Mouse (Mus musculus) midbrain, postnatal 0 days (tissue): Measurements from ENCODE around the gene Ntn3. TPM values are rescaled to one million over a fixed set of nuclear protein-coding genes. Genes with fewer than 3 reads are reported as not detected.

ENCODE experiments used
- ATAC-seq: fragments of 200-750 bp; cut with Nextera tagmentation; 2 replicates; pipeline ENCODE4 v1.8.0; 2017; ENCODE audit warnings: moderate number of reproducible peaks, mild to moderate bottlenecking, moderate TSS enrichment, moderate library complexity; ENCODE audit not compliant: low FRiP score
- DNase-seq: peaks from one replicate; pipeline ENCODE4 v3.0.0-alpha.2; 2015; ENCODE audit warnings: low spot score
- H3K27ac ChIP-seq: fragments of 300-500 bp; sonication (generic); 2 replicates; pipeline ENCODE4 v1.5.1; 2014; ENCODE audit warnings: low read depth, mild to moderate bottlenecking, low read length, mixed read lengths
- H3K27me3 ChIP-seq: fragments of 300-500 bp; sonication (generic); 2 replicates; pipeline ENCODE4 v1.6.1; 2014; ENCODE audit warnings: low read length, control low read depth, mixed read lengths; ENCODE audit not compliant: insufficient read depth
- H3K36me3 ChIP-seq: fragments of 300-500 bp; sonication (generic); 2 replicates; pipeline ENCODE4 v1.6.1; 2014; ENCODE audit warnings: low read length, control low read depth, mixed read lengths; ENCODE audit not compliant: insufficient read depth
- H3K4me1 ChIP-seq: fragments of 300-500 bp; sonication (generic); 2 replicates; pipeline ENCODE4 v1.6.1; 2014; ENCODE audit warnings: mild to moderate bottlenecking, control low read depth, antibody characterized with exemption, low read length, mixed read lengths; ENCODE audit not compliant: insufficient read depth
- H3K4me2 ChIP-seq: fragments of 300-500 bp; sonication (generic); 2 replicates; pipeline ENCODE4 v1.6.1; 2014; ENCODE audit warnings: low read depth, mild to moderate bottlenecking, low read length, mixed read lengths; ENCODE audit not compliant: poor library complexity, severe bottlenecking
- H3K4me3 ChIP-seq: fragments of 300-500 bp; sonication (generic); 2 replicates; pipeline ENCODE4 v1.5.1; 2014; ENCODE audit warnings: low read depth, mild to moderate bottlenecking, low read length, moderate library complexity
- H3K9ac ChIP-seq: fragments of 300-500 bp; sonication (generic); replicated peaks from 2 replicates; pipeline ENCODE4 v1.6.1; 2014; ENCODE audit warnings: mild to moderate bottlenecking, low read length, moderate library complexity, mixed read lengths; ENCODE audit not compliant: poor library complexity, severe bottlenecking
- H3K9me3 ChIP-seq: fragments of 300-500 bp; sonication (generic); 2 replicates; pipeline ENCODE4 v1.6.1; 2016; ENCODE audit warnings: low read length, control low read depth
- CTCF ChIP-seq: IDR thresholded peaks from 2 replicates; pipeline ENCODE4 v1.5.1; 2016; ENCODE audit warnings: antibody characterized with exemption, mild to moderate bottlenecking
- WGBS: fragments of 180-500 bp; shearing (Covaris S2); extraction: QIAGEN DNeasy Blood & Tissue Kit; methylation state at CpG from one replicate; pipeline ENCODE4 v1.1.7; 2014; 5-methylcytosine and 5-hydroxymethylcytosine counted together
- microRNA-seq: library from miRNA; unstranded; fragments of <30 nt; microRNA quantifications from one replicate; pipeline ENCODE4, GENCODE M21; 2016; ENCODE audit warnings: borderline number of aligned reads
- polyA plus RNA-seq: library from polyadenylated mRNA; unstranded; fragments of >200 nt; fragmentation: Nextera tagmentation; extraction: Ambion mirVana; gene quantifications from 2 replicates; pipeline ENCODE4 v1.2.1, GENCODE M21; 2015
- total RNA-seq: library from RNA; depleted of rRNA; stranded (reverse); fragments of >200 nt; gene quantifications from 2 replicates; pipeline ENCODE4 v1.2.3, GENCODE M21; 2014; rRNA removed

The Ntn3 gene
- total and polyA plus RNA-seq, 2 experiments from 2014 or later = 4.0 to 23.6 TPM

DNA sequence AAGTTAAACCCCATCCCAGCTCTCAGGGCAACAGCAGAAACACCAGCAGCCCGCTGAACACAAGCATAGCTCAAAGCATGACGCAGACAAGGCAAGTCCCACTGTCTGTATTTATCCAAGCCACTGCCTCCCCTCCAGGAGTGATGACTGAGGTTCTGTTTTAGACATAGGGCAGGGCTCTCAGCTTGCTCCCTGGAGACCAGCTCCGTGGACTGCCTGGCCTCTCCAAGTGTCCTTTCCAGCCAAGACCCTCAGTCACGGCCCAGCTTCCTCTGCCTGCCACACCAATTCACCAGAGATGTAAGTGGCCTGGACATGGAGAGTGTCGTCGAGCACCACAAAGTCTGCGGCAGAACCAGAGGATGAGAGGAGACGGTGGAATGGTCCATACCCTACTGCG, 53.6 kb downstream of the Ntn3 start:
- TF ChIP-seq CTCF = no peak
- 92% methylated on average over 9 of the region's 9 CpGs for WGBS
- H3K9ac ChIP-seq = no peak overlapping the region

DNA sequence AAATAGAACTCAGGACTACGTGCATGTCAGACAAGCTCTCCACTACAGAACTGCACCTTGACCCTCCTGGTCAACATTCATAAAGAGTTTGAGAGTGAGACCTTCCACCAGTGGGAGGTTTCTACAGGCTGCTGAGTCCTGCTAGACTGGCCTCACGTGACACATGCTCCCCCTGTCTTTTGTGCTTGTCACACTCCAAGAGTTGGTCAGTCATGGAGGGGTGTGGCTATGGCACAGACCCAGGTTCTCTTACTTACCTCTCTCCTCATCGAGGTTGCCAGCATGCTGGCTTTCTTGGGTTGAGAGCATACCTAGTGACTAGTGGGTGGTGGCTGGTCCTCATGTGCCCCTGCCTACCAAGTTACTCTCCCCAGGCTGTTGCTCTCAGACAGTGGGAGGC, 54.9 kb downstream of the Ntn3 start:
- Histone ChIP-seq H3K4me2 (no peak overlapping the region), H3K9ac (no peak overlapping the region), H3K4me1 (peaks cover 5% of the 10 kb centered on the region; the same call in 1 of the 2 replicates), H3K27ac (no peak overlapping the region), H3K4me3 (no peak overlapping the region), H3K9me3 (no peaks in the 10 kb centered on the region), H3K36me3 (peaks cover 16% of the 10 kb centered on the region), H3K27me3 (no peaks in the 10 kb centered on the region)
- 71% methylated on average over 3 of the region's 3 CpGs for whole genome bisulfite sequencing
- TF ChIP-seq CTCF = no peak
- no peak for DNase-seq
- no peak for ATAC-seq

More for the DNA sequence above, 53.6 kb downstream of the Ntn3 start:
- H3K27me3 ChIP-seq = no peaks in the 10 kb centered on the region
- no peak overlapping the region for H3K27ac ChIP-seq
- H3K4me1 ChIP-seq = peaks cover 5% of the 10 kb centered on the region; the same call in 1 of the 2 replicates
- no peaks in the 10 kb centered on the region for H3K9me3 ChIP-seq
- peaks cover 16% of the 10 kb centered on the region for H3K36me3 ChIP-seq
- no peak overlapping the region for H3K4me3 ChIP-seq
- no peak for DNase-seq
- no peak overlapping the region for H3K4me2 ChIP-seq
- ATAC-seq = no peak

Small RNAs within 50 kb of the gene (microRNA-seq; reads per million reads assigned to microRNA genes)
- gene Mir5134 = 1.0 reads per million
- not detected for gene Mir6965

Other genes starting within 250 kb of the Ntn3 start
- gene Prss30, start 229.0 kb downstream of the Ntn3 start, total RNA-seq = 1.8 TPM in 1 of 2 replicates, not detected in the other
- gene Prss30, start 229.0 kb downstream of the Ntn3 start, polyA plus RNA-seq = 0.15 and 0.17 TPM in 2 replicates
- gene Prss22, start 211.4 kb downstream of the Ntn3 start, total RNA-seq = not detected in 2 replicates
- 0.17 TPM in 1 of 2 replicates, not detected in the other for gene Prss22, start 211.4 kb downstream of the Ntn3 start, polyA plus RNA-seq
- not detected in 2 replicates for gene Prss27, start 171.4 kb downstream of the Ntn3 start, total RNA-seq
- not detected in 2 replicates for gene Prss27, start 171.4 kb downstream of the Ntn3 start, polyA plus RNA-seq
- gene Kctd5, start 136.0 kb downstream of the Ntn3 start, total RNA-seq = 92.0 and 99.8 TPM in 2 replicates
- 80.2 and 81.3 TPM in 2 replicates for gene Kctd5, start 136.0 kb downstream of the Ntn3 start, polyA plus RNA-seq
- gene Pdpk1, start 58.6 kb downstream of the Ntn3 start, total RNA-seq = 57.9 and 68.1 TPM in 2 replicates
- 53.2 and 61.5 TPM in 2 replicates for gene Pdpk1, start 58.6 kb downstream of the Ntn3 start, polyA plus RNA-seq
- gene Amdhd2, start 45.8 kb downstream of the Ntn3 start, total RNA-seq = 40.2 and 58.6 TPM in 2 replicates
- gene Amdhd2, start 45.8 kb downstream of the Ntn3 start, polyA plus RNA-seq = 34.0 and 41.4 TPM in 2 replicates
- 730 and 771 TPM in 2 replicates for gene Atp6v0c, start 39.8 kb downstream of the Ntn3 start, total RNA-seq
- 2,426 and 2,595 TPM in 2 replicates for gene Atp6v0c, start 39.8 kb downstream of the Ntn3 start, polyA plus RNA-seq
- gene Tbc1d24, start 4.0 kb downstream of the Ntn3 start, total RNA-seq = 146 and 168 TPM in 2 replicates
- gene Tbc1d24, start 4.0 kb downstream of the Ntn3 start, polyA plus RNA-seq = 27.4 and 27.6 TPM in 2 replicates
- gene Tedc2, start 11.3 kb upstream of the Ntn3 start, total RNA-seq = 17.4 and 17.9 TPM in 2 replicates
- 9.0 and 11.1 TPM in 2 replicates for gene Tedc2, start 11.3 kb upstream of the Ntn3 start, polyA plus RNA-seq
- 6.2 and 6.7 TPM in 2 replicates for gene Ccnf, start 42.0 kb upstream of the Ntn3 start, total RNA-seq
- 5.0 and 5.3 TPM in 2 replicates for gene Ccnf, start 42.0 kb upstream of the Ntn3 start, polyA plus RNA-seq
- gene Abca17, start 141.5 kb upstream of the Ntn3 start, total RNA-seq = 0.99 and 1.8 TPM in 2 replicates
- gene Abca17, start 141.5 kb upstream of the Ntn3 start, polyA plus RNA-seq = 1.0 and 1.1 TPM in 2 replicates
- 91.3 and 95.9 TPM in 2 replicates for gene Abca3, start 142.4 kb upstream of the Ntn3 start, total RNA-seq
- 28.8 and 32.7 TPM in 2 replicates for gene Abca3, start 142.4 kb upstream of the Ntn3 start, polyA plus RNA-seq
- gene Rnps1, start 205.0 kb upstream of the Ntn3 start, total RNA-seq = 248 and 260 TPM in 2 replicates
- gene Rnps1, start 205.0 kb upstream of the Ntn3 start, polyA plus RNA-seq = 347 and 350 TPM in 2 replicates
- 20.6 and 26.6 TPM in 2 replicates for gene Eci1, start 217.1 kb upstream of the Ntn3 start, total RNA-seq
- gene Eci1, start 217.1 kb upstream of the Ntn3 start, polyA plus RNA-seq = 31.0 and 41.1 TPM in 2 replicates
- 5.0 and 5.6 TPM in 2 replicates for gene Dnase1l2, start 233.6 kb upstream of the Ntn3 start, total RNA-seq
- 0.94 and 1.1 TPM in 2 replicates for gene Dnase1l2, start 233.6 kb upstream of the Ntn3 start, polyA plus RNA-seq